Mouse (Mus musculus) limb, embryonic 11.5 days (tissue): ENCODE results near the gene Magi2. TPM values are rescaled to one million over a fixed set of nuclear protein-coding genes. Genes with fewer than 3 reads are reported as not detected.
A peak's percentile ranks its signal among the peaks of the same experiment; 100 is the strongest.

Experiments used
- ATAC-seq: fragments of 200-750 bp; cut with Nextera tagmentation; 2 replicates; pipeline ENCODE4 v1.8.0; 2017; ENCODE audit warnings: low read depth; ENCODE audit not compliant: insufficient number of reproducible peaks, low FRiP score, low TSS enrichment
- DNase-seq: peaks from one replicate; pipeline ENCODE4 v3.0.0-alpha.2; 2015; ENCODE audit warnings: low spot score
- H3K27ac ChIP-seq: fragments of 300-500 bp; sonication (generic); replicated peaks from 2 replicates; pipeline ENCODE4 v1.5.1; 2014; ENCODE audit warnings: low read depth, mild to moderate bottlenecking, low read length
- H3K27me3 ChIP-seq: fragments of 300-500 bp; sonication (generic); 2 replicates; pipeline ENCODE4 v1.6.1; 2014; ENCODE audit warnings: mild to moderate bottlenecking, low read length, mixed read lengths; ENCODE audit not compliant: control insufficient read depth, insufficient read depth
- H3K36me3 ChIP-seq: fragments of 300-500 bp; sonication (generic); 2 replicates; pipeline ENCODE4 v1.6.1; 2014; ENCODE audit warnings: mild to moderate bottlenecking, low read length, moderate library complexity, mixed read lengths; ENCODE audit not compliant: control insufficient read depth, insufficient read depth
- H3K4me1 ChIP-seq: fragments of 300-500 bp; sonication (generic); 2 replicates; pipeline ENCODE4 v1.6.1; 2014; ENCODE audit warnings: low read length, mixed read lengths; ENCODE audit not compliant: control insufficient read depth, insufficient read depth
- H3K4me2 ChIP-seq: fragments of 300-500 bp; sonication (generic); 2 replicates; pipeline ENCODE4 v1.6.1; 2014; ENCODE audit warnings: low read depth, mild to moderate bottlenecking, moderate library complexity; ENCODE audit not compliant: severe bottlenecking
- H3K4me3 ChIP-seq: fragments of 300-500 bp; sonication (generic); 2 replicates; pipeline ENCODE4 v1.5.1; 2014; ENCODE audit warnings: low read depth, low read length
- H3K9ac ChIP-seq: fragments of 300-500 bp; sonication (generic); 2 replicates; pipeline ENCODE4 v1.6.1; 2014; ENCODE audit warnings: mild to moderate bottlenecking, low read length
- H3K9me3 ChIP-seq: fragments of 300-500 bp; sonication (generic); 2 replicates; pipeline ENCODE4 v1.6.1; 2016; ENCODE audit warnings: low read length; ENCODE audit not compliant: control insufficient read depth
- WGBS: fragments of 180-500 bp; shearing (Covaris S2); extraction: QIAGEN DNeasy Blood & Tissue Kit; methylation state at CpG from one replicate; pipeline ENCODE4 v1.1.7; 2014; 5-methylcytosine and 5-hydroxymethylcytosine counted together
- polyA plus RNA-seq: library from polyadenylated mRNA; unstranded; fragments of >200 nt; fragmentation: Nextera tagmentation; extraction: Ambion mirVana; gene quantifications from 2 replicates; pipeline ENCODE4 v1.2.1, GENCODE M21; 2014

The Magi2 gene
- polyA plus RNA-seq, 1 experiment from 2014 or later = 2.8 TPM

DNA sequence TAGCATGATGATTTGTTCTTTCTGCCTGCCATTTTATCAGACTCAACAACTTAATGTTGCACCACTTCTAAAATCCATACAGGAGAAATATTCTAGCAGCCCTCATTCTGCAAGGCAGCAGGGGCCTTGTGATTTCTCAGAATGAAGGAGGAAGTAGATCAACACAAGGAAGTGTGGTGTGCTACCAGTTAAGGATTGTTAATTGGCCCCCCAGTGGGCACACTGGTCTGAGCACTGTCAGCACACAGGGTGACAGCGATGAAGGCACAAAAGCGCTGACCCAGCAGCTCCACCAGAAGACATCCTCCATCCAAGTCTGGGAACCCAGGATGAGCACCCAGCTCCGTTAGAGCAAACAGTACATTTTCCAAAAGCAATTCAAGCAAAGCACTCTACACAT lies 1229.3 kb downstream of the Magi2 start:
- WGBS = 55% methylated on average over 3 of the region's 3 CpGs
- Histone ChIP-seq H3K4me3 (no peak overlapping the region), H3K4me1 (no peaks in the 10 kb centered on the region), H3K27ac (no peak overlapping the region), H3K9ac (no peak overlapping the region), H3K9me3 (no peaks in the 10 kb centered on the region), H3K36me3 (no peaks in the 10 kb centered on the region), H3K27me3 (no peaks in the 10 kb centered on the region), H3K4me2 (no peak overlapping the region)
- ATAC-seq (no peak), DNase-seq (no peak)

DNA sequence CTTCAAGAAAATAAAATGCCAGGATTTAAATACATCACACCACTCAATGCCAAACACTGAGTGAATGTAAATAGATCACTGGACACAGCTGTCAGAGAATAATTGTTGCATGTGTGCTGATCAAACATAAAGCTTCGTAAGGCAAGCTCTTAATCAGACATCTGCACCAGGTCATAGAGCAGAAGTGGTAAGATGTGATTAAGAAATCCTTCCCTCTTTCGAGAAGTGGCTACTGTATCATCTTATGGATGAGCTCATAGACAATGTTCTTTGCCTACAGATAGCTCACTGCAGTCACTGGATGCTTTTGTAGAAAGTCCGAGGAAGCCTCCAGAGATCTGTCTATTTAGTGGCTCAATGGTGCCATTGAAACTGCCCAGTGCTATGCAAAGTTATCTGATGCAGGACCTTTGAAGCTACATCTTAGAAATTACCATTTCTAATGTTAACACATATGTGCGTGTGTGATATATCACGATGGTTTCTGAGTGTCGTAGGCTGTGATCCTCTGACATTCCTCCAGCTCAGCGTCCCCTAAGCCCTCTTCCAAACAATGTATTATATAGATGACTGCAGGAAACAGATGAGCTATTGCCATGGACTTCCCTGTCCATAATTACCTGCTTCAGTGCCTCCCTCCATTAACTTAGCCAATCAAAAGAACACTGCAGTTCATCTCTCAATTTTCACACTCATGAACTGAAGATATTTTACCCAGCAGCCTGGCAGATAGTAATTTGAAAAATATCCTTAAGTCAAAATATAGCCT lies 1231.1 kb downstream of the Magi2 start:
- Histone ChIP-seq H3K9me3 (no peaks in the 10 kb centered on the region), H3K4me1 (no peaks in the 10 kb centered on the region), H3K4me3 (no peak overlapping the region), H3K4me2 (no peak overlapping the region), H3K27me3 (no peaks in the 10 kb centered on the region), H3K9ac (no peak overlapping the region), H3K27ac (no peak overlapping the region), H3K36me3 (no peaks in the 10 kb centered on the region)
- ATAC-seq = no peak
- DNase-seq = no peak
- 80% methylated on average over 7 of the region's 7 CpGs for WGBS

DNA sequence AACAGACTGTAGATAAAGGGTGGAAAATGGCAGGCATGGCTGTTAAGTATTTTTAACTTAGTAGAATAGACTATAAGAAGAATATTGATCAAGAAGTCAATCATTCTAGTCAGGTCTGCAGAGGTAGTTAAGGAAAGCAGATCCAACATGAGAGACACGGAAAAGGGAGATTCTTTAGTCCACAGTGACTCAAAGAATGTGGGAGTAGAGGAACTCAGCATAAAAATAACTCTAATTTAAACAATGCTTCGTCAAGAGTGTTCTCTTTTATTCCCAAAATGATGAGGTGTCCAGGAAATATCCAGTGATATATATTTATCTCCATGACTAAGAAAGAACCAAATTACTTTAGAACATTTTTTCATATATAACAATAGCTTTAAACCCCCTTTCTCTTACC lies 1234.9 kb downstream of the Magi2 start:
- 85% methylated on average over 2 of the region's 2 CpGs for WGBS

DNA sequence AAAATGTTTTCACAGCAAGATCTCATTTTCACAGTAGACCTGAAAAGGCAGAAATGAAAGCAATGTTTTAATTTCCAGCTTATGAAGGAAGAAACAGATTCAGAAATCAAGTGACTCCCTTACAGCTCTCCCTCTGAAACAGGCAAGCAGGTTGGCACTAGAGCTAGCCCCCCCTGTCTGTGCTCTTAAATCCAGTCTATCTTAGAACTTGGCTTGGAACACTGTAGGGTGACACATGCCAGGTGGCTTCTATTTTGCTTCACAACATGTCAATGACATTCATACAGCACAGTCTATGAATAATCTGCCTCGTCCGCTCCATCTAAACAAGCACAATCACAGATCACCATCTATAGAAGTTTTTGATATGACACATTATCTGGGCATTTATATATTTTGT lies 1235.5 kb downstream of the Magi2 start:
- no peak overlapping the region for H3K27ac ChIP-seq
- H3K9ac ChIP-seq = no peak overlapping the region
- no peaks in the 10 kb centered on the region for H3K9me3 ChIP-seq
- H3K27me3 ChIP-seq = no peaks in the 10 kb centered on the region
- DNase-seq (no peak), ATAC-seq (no peak)
- no peak overlapping the region for H3K4me2 ChIP-seq
- H3K4me3 ChIP-seq = no peak overlapping the region
- H3K36me3 ChIP-seq = no peaks in the 10 kb centered on the region
- H3K4me1 ChIP-seq = no peaks in the 10 kb centered on the region
- WGBS = 95% methylated on average over 2 of the region's 2 CpGs

More for the DNA sequence above, 1234.9 kb downstream of the Magi2 start:
- Histone ChIP-seq H3K4me2 (no peak overlapping the region), H3K9me3 (no peaks in the 10 kb centered on the region), H3K36me3 (no peaks in the 10 kb centered on the region), H3K27me3 (no peaks in the 10 kb centered on the region), H3K27ac (no peak overlapping the region), H3K4me3 (no peak overlapping the region), H3K4me1 (no peaks in the 10 kb centered on the region), H3K9ac (no peak overlapping the region)
- DNase-seq = no peak
- ATAC-seq = no peak

DNA sequence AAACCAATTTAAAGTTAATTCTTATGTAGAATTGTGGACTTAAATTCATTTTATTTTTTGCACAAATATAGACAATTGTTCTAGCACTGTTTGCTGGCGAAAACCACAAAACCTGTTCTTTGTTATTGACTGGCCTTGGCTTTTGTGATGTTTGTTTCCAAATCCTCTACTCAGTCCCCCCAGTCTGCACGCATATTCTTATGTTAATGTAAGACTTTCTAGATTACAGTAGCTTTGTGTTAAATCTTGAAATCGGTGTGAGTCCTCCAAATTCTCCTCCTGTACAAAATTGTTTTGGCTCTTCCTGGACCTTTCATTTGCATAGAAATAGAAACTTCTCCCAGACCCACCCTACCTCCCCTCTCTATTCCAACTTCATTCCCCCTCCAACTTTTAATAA lies 1242.9 kb downstream of the Magi2 start:
- Histone ChIP-seq H3K27me3 (no peaks in the 10 kb centered on the region), H3K9ac (no peak overlapping the region), H3K36me3 (no peaks in the 10 kb centered on the region), H3K27ac (no peak overlapping the region), H3K4me3 (no peak overlapping the region), H3K4me2 (no peak overlapping the region), H3K9me3 (no peaks in the 10 kb centered on the region), H3K4me1 (no peaks in the 10 kb centered on the region)
- DNase-seq (no peak), ATAC-seq (no peak)
- WGBS = 79% methylated on average over 3 of the region's 3 CpGs

DNA sequence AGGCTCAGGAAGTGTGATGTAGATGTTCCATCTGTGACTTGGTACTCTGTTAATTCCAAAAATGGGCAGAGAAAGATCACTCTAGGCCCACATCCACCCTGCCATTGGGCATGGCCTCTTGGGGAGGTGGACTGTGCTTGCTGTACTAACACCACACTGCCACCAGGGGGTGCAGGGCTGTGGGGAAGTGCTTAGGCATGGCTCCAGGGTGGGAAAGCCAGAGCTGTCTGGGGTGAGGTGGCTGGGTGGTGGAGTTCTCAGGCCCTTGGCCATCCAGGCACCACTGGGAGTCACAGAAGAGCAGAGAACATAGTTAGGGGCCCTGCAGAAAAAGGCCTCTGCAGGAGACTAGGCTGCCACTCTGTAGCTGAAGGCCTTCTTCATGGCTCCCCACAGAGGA lies 1243.6 kb downstream of the Magi2 start:
- Histone ChIP-seq H3K27me3 (no peaks in the 10 kb centered on the region), H3K4me1 (no peaks in the 10 kb centered on the region), H3K9me3 (no peaks in the 10 kb centered on the region), H3K9ac (no peak overlapping the region), H3K36me3 (no peaks in the 10 kb centered on the region), H3K27ac (no peak overlapping the region), H3K4me3 (no peak overlapping the region), H3K4me2 (no peak overlapping the region)
- ATAC-seq (no peak), DNase-seq (peak; percentile 43)

DNA sequence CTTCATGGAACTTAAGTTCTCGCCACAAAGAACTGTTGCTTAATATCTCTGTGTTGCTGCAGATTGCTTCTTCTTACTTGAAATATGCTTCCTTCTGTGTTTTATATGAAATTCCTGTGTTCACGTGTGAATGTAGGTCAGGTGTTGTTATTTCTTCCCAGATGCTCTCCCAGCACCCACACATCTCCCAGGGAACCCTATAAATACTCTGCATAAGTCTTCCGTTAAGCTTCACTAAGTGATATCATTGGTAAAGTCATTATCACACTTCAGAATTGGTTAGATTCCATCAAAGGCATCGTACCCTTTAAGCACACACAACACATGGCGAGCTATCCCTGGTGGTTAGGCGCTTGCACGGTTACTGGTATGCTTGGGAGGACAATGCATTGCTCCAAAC lies 1257.7 kb downstream of the Magi2 start:
- Histone ChIP-seq H3K4me2 (no peak overlapping the region), H3K27ac (no peak overlapping the region), H3K27me3 (no peaks in the 10 kb centered on the region), H3K4me1 (no peaks in the 10 kb centered on the region), H3K9me3 (no peaks in the 10 kb centered on the region), H3K36me3 (no peaks in the 10 kb centered on the region), H3K9ac (no peak overlapping the region), H3K4me3 (no peak overlapping the region)
- no peak for ATAC-seq
- no peak for DNase-seq
- WGBS = 89% methylated on average over 7 of the region's 7 CpGs

DNA sequence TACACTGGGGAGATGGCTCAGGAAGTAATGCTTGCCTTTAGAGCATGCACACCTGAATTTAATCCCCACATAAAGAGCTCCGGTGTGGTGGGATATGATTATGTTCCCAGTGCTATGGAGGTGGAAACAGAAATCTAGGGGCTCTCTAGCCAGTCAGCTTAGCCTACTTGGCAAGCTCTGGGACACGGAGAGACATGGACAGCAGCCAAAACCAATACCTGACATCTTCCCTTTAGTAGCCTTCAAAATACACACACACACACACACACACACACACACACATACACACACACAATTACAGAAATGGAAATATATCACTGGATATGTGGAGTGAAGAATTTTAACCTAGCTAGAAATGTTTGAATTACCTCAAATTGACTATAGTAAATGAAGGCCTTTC lies 1265.1 kb downstream of the Magi2 start:
- no peak for DNase-seq
- Histone ChIP-seq H3K4me2 (no peak overlapping the region), H3K4me1 (no peaks in the 10 kb centered on the region), H3K27ac (no peak overlapping the region), H3K27me3 (no peaks in the 10 kb centered on the region), H3K4me3 (no peak overlapping the region), H3K36me3 (no peaks in the 10 kb centered on the region), H3K9me3 (no peaks in the 10 kb centered on the region), H3K9ac (no peak overlapping the region)
- no peak for ATAC-seq
- 82% methylated on average over 2 of the region's 2 CpGs for WGBS

DNA sequence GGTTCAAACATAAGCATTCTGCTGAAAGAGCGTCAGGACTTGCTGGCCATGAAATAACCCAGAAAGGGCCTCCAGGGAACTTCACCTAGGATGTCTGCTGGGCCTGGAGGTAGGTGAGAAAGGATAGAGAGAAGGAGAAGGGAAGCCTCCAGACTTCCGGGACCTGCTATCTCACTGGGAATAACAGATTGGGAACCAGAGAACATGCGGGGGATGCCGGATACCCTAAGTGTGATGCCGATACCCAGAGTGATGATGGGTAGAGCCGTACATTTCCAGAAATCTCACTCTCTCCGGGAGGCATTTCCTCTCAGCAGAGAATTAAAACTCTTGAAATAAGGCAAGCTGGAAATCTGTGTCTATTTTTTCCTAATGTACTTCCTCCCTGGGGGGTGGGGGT lies 1265.8 kb downstream of the Magi2 start:
- Histone ChIP-seq H3K4me2 (no peak overlapping the region), H3K9ac (no peak overlapping the region), H3K4me1 (no peaks in the 10 kb centered on the region), H3K36me3 (no peaks in the 10 kb centered on the region), H3K27ac (no peak overlapping the region), H3K27me3 (no peaks in the 10 kb centered on the region), H3K4me3 (no peak overlapping the region), H3K9me3 (no peaks in the 10 kb centered on the region)
- no peak for ATAC-seq
- DNase-seq = no peak
- 94% methylated on average over 7 of the region's 7 CpGs for WGBS
